Mouse (Mus musculus): Measurements from ENCODE around the gene Ube2t.

Ube2t gene

DNA sequence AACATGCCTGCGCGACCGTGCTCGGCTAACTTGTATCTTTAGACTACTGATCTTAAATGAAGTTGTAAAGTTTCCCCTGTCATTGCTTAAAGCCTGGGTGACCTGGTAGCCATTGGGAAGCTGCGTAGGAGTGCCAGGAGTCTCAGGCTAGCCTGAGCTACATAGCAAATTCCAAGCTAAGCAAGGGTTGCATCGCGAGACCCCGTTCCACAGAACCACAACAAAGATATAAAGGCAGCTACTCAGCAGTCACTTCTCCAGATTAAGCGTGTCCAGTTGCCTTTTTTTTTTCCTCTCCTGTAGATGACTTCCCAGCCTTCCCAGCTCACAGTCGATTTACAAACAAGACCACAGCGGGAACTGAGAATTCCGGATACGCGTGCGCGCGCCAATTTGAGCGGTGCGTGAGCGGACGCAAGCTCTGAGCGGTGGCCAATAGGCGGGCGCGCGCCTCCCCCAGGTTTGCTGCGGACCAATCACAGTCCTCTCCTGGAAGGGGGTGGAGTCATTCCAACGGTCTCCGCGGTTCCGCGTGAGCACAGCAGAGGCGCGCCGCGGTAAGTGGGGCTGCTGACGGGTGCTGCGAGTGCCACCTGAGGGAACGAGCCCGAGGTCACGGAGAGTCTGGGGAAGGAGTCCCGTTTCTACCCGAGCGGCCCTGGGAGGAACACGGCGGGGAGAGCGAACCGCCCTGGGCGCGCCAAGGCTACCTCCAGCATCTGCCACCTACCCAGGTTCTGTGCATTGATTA lies at the start of gene Ube2t:
Ube2t (plus strand) TSS at position 513 of the 751 bp plus-strand sequence.
- DNase-seq, result peak; percentile 96

DNA sequence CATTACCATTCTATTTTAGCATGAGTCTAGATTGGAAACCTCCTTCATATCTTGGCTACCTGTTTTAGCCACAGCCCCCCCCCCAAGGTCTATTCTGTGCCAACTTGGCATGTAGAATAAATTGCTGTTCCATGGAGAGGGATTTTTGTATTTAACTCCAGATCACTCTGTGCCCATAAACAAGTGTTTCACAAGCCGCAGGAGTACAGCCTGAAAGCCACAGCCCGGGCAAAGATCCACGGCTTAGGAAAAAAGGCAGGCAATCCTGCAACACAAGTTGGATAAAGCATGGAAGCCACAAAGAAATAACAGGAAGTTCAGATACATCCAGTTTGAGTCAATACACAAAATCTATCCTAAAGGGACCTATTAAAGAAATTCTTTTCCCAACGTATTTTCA lies 48.8 kb upstream of the Ube2t start:
- DNase-seq, result peak; percentile 63 to 77

DNA sequence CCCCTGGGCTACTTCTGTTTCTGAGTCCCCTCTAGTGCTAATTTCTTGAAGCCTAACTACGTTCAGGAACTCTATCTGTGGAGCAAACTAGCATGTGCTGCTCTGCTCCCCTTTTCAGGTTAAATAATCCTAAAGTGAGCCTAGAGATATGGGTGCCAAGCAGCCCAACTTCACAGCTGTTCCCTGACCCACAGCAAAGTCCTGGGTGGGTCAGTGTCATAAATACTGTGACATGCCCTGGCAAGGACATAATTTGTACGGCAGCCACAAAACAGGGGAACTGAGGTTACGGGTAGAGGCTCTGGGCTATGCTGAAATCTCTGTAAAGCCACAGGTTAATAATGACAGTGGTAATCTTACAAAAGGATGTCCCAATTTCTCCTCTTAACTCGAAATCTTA lies 46.9 kb upstream of the Ube2t start:
- no peak for DNase-seq

DNA sequence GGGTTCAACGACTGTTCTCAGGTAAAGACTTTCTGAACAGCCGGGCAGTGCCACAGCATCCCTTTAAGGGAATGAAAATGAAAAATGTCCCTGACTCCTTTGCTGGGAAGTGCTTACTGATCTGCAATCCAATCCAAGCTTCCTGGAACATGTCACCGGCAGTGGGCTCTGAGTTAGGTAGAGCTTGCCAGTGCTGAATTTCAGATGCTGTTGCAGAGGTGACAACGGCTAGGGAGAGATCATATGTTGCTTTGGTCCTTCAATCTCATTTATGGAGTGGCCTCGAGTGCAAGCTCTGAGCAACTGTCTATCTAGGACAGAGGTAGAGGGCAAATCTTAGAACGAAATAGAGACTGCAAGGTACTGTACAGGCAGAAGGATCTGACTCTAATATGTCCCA lies 43.4 kb upstream of the Ube2t start:
- no peak for DNase-seq

DNA sequence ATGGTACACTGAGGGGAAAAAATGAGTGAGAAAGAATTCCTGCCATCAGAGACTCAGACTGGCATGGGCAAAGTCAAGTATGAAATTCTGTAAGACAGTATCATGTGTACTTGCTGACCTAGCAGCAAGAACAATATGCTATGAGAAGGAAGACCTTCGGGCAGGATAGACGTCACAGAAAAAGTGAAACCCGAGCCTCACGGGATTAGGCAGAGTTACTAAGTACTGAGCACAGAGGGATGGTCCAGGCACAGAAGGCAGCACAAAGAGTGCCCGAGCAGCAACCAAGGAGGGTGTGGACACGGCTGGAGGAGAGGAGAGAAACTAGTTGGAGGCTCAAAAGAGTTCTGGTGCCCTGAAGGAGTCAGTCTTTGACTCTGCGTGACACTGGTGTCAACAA lies 29.9 kb upstream of the Ube2t start:
- no peak for DNase-seq

DNA sequence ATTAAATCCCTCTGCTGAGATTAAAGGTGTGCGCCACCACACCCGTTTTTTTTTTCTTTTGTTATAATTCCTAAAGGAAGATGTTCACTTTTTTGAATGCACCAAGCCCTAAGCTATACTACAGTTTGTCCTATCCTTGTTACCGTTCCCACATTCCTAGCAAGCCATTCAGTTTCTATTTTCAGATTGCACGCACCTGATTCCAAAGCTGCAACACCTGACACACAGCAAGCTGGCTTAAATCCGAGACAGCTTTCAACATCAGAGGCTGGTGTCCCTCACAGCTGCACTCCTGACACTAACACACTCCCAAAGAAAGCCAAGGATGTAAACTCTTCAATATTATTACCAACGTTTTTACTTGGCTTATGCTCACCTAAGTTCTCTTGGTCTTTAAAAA lies 26.0 kb upstream of the Ube2t start:
- DNase-seq, result no peak

DNA sequence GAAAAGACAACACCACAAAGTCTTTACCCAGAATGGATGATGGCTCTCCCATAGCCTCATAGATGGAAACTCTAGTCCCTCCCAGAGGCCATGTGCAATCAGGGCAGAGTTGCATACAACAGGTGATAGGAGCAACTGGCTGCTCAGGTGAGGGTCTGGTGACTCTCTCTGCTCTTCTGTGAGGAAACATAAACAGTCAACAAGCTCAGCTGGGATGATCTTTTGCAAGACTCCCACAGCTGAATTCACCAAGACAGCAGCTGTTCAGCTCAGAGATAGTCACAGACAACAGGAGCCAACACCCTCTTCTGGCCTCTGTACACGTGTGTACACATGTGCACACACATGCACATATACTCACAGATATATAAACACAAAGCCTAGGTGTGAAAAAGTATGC lies 24.1 kb upstream of the Ube2t start:
- DNase-seq, result no peak

DNA sequence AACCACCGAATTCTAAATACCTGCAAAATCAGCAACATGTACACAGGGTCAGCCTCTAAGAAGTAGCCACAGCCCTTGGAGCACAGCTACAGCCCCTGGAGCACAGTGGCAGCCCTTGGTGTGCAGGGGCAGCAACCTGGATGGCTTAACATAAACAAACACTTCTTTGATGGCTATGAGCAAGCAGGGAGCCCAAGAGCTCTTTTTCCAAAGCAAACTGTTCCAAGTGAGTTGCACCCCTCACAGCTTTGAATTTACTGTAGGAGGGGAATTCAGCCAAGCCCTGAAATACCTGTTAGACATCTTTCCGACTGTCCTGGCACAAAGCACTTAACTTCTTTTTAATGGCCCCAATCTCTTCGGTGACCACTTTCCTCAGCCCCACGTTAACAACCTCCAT lies 21.5 kb upstream of the Ube2t start:
- no peak for DNase-seq

DNA sequence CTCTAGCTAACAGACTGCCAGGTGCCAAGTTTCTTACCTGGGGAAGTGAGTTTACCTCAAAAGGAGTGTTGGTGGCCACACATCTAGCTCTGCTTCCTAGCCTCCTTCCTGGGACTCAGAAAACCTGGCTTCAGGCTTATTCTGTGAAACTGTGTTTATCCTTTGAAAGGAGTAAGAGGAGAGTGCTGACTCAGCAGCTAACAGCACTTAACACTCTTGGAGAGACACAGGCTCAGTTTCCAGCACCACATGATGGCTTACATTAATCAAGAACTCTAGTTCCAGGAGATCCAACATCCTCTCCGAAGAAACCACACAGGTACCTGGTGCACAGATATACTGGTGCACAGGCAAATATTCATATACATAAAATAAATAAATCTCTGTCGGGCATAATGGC lies 19.5 kb upstream of the Ube2t start:
- DNase-seq, result no peak

DNA sequence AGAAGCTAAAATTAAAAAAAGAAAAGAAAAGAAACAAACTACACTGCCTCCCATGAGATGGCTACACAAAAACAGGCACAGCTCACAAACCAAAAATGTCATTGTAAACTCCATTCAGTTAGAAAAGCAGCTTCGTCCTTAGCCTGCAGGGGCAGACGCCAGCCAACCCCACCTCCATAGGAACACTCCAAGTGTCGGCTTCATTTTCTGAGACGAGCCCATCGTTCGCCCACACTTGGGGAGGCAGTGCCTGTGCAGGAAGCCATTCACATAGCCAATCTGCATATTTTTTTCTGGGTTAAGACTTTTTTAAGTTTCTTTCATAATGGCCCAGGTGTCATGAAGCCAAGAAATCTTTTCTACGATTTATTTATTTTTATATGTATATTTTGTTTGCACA lies 14.8 kb upstream of the Ube2t start:
- no peak for DNase-seq

DNA sequence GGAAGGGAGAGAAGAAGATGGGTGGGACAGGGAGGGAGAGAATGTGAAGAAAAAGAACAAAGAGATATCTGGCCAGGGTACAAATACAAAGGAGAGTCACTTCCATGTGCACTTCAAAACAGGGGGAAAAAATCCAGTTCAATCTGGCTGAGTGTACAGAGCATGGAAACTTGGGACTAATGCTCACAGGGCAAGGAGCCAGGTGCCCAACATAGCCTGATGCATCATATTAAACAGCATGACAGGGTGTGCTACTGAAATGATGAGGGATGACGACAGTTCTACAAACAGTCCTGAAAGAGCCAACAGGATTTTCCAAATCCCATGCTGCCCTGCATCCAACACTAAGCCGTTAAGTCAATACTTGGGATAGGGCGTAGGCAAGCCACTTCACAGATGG lies 12.4 kb upstream of the Ube2t start:
- peak; percentile 38 to 40 for DNase-seq

DNA sequence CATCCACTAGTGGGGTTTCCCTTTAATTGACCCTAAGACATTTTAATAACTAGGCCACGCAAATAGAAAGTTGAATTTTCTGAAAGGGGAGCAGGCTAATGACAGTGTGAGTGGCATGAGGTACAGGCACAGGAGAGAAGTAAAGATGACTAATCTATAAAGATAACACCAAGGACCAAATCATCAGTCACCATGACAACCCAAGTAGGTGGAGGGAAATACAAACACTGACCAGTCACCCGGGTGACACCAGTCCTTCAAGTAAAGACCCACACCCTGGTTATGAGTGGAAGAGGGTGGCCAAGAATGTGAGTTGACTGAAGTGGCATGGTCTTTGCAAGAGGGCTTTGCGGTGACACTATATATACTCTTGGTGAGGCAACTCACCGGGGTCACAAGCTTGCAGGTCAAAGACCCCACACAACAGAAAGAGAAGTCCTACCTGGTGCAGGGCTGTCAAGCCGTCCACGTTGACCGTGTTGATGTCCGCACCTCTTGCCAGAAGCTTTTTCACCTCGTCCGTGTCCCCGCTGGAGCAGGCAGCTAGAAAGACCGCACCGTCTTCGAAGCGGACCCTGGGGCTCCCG lies 7.2 kb upstream of the Ube2t start:
- no peak for DNase-seq

DNA sequence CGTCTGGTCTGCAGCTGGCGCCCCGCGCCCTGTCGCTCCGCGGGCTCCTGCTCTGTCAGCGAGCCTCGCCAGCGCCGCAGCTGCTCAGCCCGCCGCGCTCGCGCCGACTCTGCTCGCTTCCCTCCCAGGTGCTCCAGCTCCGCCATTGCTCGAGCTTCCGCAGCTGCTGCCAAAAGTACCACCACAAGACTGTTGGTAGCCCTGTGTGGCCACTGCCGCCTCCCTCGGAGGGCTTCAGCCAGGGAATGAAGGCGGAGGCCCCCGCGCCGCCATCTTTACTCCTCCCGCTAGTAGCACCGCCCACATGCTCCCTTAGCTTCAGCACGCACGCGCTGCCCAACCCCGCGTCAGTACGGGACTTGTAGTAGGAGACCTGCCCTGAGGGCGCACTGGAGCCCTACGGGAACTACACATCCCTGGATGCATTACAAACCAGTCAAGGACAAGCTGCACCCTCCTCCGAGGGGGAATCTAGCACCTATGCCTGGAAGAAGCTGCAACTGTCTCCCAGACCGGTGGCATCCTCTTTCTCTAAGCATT lies 6.7 kb upstream of the Ube2t start, which contains the start of gene Ppp1r12b:
Ppp1r12b (minus strand) TSS at position 306 of the 540 bp plus-strand sequence.
- DNase-seq, result peak; percentile 98

DNA sequence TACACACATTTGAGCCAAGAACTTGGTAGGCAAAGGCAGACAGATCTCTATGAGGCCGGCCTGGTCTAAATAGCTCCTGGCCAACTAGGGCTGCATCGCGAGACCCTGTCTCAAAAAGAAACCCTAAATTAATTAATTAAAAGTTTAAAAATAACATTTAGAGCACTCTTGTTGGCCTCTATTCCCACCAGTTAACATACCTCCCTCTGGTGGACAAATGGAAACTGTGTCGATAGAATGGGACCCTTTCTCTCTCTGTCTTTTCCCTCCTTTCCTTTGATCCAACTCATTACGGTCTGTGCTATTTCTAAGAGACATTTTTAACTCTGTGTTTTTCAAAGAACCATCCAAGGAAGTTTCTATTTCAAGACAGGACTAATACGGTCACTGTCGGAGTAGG lies 1.7 kb upstream of the Ube2t start:
- no peak for DNase-seq

DNA sequence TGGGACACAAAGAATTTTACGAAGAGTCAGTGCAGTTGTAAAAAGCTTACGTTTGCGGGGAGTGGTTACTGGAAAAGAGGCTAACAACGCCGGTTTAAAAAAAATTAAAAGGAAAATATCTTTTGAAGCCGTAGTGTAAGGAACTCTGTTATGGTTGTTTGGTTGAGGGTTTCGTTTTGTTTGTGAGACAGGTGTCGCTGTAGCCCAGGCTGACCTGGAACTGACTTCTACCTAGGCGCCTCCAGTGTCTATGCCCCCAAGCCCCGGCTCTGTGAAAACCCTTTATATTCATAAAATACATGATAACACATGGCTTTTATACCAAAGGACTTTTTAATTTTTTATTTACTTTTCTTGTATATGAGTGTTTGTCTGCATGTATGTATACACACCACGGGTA lies 456 bp downstream of the Ube2t start:
- peak; percentile 48 to 51 for DNase-seq

DNA sequence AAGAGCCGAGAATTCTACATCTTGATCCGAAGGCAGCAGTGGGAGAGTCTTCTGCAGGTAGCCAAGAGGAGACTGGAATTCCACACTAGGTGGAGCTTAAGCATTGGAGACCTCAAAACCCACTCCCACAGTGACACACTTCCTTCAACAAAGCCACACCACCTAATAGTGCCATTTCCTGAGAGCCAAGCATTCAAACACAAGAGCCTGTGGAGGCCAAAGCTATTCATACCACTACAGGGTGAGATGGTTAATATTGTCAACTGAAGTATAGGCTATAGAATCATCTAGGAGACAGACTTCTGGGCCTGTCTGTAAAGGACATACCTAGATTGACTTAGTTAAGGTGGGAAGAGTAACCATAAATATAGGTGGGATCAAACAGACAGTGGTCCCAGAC lies 3.1 kb downstream of the Ube2t start:
- no peak for DNase-seq

DNA sequence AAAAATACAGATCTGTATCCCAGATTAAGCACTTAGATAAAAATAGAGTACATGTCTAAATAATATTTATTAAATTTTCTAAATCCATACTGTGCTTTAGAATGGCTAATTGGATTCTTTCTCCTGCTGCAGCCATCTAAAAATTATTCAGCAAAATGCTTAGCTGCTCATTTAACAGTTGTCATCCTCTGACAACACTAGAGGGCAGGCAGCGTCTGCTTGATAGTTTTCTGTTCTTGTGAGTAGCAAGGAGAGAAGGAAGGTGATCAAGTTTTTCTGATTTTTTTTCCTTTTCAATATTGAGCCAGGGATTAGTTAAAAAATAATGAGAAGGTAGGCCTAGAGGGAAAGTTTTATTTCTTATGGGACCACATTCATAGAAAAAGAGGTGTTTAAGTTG lies 10.6 kb downstream of the Ube2t start:
- DNase-seq, result peak in 1 of 2 experiments; percentile 30

DNA sequence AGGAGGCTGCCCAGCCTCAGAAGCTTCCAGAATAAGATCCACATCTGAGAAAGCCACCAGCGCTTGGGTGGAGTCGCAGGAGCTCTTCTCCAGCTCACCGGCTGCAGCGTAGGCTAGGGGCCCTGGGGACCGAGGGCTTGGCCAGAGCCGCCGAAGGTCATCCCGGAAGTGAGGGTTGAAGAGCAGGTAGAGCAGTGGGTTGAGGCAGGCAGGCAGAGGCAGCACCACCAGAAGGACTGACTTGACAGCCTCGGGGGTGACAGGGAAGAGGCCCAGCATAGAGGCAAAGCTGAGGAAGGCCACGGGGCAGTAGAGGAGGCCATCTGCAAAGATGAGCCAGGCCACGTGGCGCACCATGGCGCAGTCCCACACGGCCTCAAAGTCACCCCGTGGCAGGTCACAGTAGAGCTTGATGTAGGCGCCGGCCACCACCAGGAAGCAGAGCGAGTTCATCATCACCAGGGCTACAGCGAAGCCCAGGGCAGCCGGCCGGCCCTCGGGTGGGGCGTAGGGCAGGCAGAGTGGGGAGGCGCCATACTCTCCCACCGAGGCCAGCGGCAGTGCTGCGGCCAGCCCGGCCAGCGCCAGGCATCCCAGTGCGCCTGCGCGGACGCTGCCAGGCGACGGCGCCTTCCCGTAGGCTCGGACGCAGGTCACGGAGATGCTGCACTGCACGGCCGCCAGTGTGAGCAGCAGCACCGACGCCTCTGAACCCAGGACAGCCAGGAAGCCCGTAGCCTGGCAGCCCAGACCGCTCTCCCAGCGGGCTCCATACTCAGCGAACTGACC lies 25.0 kb downstream of the Ube2t start:
- DNase-seq, result peak; percentile 74 to 75

DNA sequence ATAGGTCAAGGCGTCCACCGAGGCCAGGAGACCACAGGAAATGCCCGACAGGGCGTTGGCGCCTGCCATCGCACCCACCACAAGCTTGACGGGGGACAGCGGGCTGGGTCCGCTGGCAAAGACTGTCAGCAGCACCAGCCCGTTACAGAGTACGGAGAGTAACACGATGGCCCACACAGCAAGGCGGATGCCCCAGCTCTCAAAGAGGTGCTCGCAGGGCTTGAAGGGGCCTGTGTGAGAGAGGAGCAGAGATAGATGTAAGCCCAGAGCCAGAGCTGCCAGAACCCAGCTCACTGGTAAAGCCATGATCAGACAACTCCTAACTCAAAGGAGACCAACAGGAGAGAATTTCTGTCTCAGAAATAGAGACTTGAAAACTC lies 25.6 kb downstream of the Ube2t start:
- DNase-seq, result no peak

DNA sequence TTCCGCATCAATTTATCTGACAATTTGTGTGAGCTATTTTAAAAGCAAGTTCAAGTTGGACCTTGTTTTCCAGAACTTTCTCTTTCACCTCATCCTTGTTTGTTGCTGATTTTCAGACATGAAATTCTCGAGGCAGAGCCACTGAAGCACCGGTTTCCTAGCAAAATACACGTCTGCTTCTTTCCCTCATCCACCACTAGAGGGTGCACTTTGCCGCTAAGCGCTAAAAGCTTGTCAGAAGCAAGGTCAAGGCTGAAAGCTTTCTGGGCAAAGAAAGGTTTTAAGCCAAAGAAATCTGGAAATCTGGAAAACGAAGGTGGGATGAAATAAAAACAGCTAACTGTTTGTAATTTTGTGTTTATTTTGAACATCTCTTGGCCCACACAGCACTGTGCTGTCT lies 27.0 kb downstream of the Ube2t start:
- DNase-seq, result peak; percentile 91 to 93

DNA sequence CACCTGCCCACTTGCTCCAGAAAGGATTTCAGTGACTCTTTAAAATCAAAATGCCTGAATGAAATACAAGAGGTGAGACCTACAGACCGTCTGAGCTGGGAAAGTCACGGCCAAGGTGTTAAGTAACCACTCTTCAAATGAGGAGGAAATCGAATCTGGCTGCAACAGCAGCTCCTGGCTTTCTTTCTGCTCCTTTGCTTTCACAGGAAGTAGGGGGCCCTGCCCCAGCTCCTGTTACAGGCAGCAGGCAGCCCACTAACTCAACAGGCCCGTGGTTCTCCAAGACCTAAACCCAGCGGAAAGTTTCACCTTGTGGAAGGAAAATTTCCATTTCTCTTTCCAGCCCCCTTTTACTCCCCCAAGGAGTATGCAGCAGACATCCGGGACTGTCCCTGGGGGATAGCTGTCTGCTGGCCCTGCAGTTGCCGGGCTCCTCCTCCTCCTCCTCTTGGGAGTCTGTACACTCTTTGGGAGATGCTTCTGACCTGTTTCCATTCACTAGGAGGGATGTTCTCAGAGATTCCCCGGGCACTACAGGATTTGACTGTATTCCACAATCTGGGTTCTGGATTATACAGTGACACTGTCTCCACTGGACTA lies 29.8 kb downstream of the Ube2t start:
- no peak for DNase-seq

DNA sequence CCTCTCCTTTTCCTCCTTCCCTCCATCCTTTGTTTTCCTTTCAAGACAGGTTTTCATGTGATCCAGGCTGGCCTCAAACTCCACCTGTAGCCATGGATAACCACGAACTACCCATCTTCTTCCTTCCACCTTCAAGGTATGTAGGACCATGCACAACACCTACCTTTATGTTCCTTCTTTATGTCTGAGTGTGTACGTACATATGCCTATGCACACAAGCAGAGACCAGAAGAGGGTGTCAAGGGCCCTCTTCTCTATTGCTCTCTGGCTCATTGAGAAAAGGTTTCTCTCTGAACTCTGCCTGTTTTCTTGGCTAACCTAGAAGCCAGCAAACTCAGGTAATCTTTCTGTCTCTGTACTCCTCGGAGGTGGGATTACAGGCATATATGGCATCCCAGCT lies 32.4 kb downstream of the Ube2t start:
- DNase-seq, result no peak

DNA sequence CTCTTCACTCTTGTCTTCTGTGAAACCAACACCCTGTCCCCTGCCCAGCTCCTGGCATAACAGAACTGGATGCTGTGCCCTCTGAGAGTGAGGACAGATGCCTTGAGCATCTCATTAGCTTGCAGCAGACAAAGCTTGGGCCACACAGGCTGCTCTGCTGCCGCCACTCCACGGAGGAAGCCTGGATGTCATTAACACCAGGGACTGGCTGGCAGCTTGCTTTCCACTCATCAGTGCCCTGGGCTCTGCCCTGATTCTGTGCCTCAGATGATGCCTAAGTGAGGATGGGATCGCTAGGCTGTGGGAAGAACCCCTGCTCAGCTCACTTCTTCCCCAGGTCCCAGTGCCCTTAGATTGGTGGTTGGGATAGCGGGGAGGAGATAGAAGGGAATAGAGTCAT lies 33.1 kb downstream of the Ube2t start:
- no peak for DNase-seq

All from cerebellum, postnatal 14 days (tissue).